Mouse (Mus musculus) urinary bladder, postnatal 36 days (tissue): ENCODE measurements around the gene Ndufb4.
"Not testable (repeated sequence)": the region's sequence is repeated elsewhere in the genome, so short reads cannot be mapped to it uniquely, and the experiment has no call there.

ENCODE experiments used
- DNase-seq, 2 experiments: peaks; one replicate each; pipeline ENCODE4 v3.0.0; 2022; ENCODE audit warnings: low spot score in 2 of 2, mixed read lengths in 1 of 2

Gene Ndufb4

DNA sequence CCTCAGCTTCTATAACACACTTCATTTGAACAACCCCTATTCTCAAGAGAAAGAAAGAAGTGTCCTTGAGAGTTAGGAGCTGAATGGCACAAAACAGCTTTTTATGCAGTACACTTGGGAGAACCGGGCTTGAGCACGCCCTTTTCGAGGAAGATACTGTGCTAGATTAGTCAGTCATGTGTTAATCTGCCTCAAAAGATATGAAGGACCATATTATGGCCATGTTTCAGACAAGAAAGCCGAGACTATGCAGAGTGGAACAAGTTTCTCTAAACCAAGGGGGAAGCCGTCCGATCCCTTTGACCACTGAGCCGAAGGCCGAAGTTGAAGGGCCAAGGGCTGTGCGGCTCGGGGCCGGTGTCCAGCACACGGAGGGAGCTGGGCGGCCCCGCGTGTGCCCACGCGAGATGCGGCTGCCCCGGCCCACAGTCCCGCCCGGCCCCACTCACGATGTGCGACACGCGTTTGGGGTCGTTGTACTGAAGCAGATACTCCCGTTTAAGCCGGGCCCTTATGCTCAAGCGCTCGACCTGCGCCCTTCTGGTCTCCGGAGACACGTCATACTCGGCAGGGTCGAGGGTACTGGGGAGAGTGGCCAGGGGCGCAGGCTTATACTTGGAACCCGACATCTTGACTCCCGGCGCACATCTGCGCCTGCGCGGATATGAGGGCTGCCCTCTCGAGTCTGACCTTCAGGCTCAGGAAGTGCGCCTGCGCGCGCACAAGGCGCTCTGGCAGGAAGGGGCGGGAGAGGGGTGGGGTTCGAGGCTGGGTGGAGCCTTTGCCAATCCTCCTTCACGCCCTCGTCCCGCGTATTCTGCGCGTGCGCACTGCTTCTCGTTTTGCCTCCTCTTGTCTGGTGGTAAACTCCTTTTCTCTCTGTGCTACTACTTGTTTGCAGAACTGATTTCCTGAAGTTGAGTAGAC, at the start of gene Ndufb4:
Gene Ndufb4, minus strand, starts transcription at position 723 of the 927 bp plus-strand sequence.
- peak; percentile 86 to 95 for DNase-seq

DNA sequence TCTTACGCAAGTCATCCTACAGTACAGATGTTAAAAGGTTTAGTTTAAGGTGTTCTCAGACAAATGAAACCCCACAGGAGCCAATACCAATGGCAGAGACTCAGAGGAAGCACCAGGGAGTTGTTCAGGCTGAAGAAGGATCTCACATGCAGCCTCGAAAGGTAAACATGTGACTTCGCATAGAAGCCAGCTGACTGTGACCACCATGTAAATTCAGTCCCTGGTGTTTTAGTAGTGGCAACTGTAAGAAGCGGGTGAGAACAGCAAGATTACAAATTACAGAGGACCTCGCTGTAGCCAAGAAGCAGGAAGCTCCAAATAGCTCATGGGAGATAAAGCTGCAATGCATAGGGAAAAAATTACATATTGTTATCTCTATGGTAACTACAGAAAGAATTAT, 49.6 kb upstream of the Ndufb4 start:
- no peak for DNase-seq

DNA sequence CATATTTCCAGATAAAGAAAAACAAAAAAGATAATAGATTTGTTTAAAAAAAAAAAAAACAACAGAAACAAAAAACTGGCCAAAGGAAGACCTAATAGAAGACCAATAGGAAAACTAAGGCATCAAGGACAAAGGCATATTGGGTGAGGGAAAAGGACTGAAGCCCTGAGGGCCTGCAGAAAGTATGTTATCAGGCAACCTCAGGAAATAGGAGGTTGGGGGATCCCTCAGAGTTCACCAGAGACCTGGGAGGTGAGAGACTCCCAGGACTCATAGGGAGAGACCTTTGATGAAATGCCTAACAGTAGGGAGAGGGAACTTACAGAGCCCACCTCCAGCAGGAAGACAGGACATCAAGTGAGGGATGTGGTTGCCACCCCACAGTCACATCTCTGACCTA, 45.8 kb upstream of the Ndufb4 start:
- DNase-seq: not testable (repeated sequence)

DNA sequence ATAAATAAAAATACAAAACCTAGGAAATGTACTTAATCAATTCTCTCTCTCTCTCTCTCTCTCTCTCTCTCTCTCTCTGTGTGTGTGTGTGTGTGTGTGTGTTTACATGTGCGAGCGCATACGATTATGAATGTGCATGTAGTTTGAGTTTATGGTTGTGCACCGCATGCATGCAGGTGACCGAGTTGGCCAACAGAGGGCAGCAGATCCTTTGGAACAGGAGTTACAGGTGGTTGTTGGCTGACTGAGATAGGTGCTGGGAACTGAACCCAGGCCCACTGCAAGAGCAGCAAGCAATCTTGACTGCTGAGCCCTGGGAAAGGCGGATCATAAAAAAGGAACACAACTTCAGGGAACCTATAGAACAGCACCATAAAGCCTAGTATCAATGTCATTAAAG, 44.5 kb upstream of the Ndufb4 start:
- no peak for DNase-seq

DNA sequence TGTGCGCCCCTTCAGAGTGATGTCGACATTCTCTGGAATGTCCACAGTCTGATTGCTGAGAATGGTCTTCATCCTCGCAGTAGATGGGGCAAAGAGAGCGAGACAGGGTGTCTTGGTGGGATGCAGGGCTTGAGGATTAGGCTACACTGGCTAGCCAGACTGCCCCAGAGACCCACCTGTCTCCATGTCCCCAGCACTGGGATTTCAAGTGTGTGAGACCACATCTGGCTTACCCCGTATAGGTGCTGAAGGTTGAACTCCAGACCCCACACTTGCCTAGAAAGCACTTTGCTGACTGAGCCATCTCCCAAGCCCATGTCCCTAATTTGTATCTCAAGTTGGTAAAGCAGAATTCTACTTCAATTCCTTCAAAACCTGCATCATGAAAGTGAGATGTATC, 43.0 kb upstream of the Ndufb4 start:
- no peak for DNase-seq

DNA sequence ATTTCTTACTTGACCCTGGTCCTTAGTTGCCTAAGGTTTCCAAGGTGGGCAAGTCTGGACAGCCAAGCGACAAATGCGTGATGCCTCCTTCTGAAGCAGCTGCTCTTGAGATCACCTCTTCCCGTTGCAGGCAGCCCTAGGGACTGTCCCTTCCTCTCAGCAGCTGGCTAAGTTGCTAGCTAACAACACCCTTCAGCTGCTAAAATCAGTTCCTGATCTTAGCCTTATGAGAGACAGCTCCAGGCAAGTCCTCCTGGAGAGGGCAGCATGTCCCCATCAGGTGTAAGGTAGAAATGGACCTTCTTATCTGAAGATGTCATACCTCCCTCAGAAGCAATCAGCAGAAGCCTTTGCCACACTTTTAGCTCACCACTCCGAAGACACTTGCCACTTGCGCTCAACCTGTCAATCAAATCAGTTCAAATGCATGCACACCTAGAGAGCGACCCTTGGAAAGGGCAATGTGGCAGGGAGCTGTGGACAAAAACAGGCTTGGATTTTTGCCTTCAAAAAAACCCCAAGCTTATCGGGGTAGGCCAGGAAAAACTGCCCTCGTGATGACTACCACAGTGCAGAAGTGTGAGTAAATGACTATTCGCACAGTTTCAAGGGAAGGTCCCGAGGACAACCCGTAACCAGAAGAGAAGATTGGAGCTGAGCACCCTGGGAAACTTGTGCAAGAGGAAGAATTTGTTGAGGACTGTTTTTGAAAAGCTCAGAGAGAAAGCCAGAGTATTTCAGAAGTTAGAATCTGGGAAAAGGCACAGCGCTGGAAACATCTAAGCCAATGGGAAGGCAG, 36.9 kb upstream of the Ndufb4 start:
- peak in 1 of 2 experiments; percentile 21 for DNase-seq

DNA sequence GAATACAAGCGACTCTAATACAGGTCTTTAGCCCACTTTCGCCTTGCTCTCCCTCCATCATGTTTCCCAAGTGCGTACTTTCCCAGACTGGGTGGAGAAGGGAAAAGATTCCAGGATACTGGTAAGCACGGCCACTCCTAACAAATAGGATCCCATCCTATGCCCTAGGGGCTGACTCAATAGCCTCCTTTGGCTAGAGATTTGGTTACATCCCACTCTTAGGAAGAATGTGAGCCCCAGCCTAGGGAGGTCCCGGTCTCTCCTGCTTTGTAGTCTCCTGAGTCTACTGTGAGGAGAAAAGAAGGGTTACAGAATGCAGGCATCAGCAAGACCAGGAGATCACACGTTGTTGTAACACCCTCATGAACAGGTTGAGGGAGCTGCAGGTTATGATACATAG, 36.2 kb upstream of the Ndufb4 start:
- DNase-seq: peak in 1 of 2 experiments; percentile 8

DNA sequence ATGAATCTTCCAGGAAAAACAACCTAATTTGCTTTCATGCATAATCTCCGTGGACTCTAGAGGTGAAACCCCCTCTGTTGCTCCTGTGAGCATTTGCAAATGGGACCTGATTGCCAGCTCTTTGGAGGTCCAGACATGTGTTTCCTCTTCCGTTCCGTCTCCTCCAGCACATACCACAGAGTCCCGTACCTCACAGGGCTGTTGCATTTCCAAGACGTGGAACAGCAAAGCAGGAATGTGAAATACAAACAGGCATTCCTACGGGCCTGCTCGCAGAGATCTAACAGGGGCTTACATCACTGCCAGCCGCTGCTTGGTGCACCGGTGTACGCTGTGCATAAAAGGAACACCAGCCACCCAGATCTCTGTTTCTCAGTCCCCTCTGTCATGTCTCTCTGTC, 35.7 kb upstream of the Ndufb4 start:
- no peak for DNase-seq

DNA sequence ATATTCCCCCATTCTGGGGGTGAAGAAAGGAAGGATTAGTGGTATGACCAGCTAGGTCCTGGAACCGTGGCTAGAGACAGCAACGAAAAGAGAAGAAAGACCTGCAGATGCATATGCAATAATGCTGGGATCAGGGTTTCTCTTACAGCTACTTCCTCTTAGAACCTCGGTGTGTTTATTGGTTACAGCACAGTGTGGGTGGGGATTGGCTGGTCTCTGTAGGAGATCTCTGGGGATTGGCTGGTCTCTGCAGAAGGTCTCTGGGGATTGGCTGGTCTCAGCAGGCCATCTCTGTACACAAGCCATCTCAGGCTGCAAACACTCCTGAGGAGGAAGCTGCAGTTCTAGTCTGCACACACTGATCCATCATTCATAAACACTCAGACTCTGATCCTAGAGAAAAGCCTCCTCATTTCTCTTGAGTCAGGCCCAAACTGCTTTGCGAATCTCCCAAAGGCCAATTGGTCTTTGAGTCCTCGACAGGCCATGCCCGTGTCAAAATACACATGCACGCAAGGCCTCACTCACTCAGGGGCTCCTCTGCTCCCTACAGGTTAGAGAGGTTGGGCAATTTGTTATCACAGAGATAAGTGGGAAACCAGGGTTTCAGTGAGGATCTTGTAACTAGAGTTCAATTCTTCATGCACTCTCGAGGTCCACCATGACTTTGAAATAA, 35.1 kb upstream of the Ndufb4 start:
- DNase-seq: no peak

DNA sequence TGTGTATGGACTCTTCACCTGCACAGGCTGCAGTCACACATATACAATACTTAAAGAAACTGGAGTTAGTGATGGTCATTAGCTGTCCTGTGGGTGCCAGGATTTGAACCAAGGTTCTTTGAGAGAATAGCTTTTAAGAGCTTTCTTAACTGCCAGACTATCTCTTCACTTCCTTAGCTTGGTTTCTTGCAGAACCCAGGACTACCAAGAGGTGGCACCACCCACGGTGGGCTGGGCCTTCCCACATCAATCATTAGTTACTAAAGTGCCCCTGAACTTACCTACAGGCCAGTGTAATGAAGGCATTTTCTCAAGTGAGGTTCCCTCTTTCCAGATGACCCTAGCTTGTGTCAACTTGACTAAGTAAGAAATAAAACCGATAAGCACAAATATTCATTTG, 33.9 kb upstream of the Ndufb4 start:
- no peak for DNase-seq

DNA sequence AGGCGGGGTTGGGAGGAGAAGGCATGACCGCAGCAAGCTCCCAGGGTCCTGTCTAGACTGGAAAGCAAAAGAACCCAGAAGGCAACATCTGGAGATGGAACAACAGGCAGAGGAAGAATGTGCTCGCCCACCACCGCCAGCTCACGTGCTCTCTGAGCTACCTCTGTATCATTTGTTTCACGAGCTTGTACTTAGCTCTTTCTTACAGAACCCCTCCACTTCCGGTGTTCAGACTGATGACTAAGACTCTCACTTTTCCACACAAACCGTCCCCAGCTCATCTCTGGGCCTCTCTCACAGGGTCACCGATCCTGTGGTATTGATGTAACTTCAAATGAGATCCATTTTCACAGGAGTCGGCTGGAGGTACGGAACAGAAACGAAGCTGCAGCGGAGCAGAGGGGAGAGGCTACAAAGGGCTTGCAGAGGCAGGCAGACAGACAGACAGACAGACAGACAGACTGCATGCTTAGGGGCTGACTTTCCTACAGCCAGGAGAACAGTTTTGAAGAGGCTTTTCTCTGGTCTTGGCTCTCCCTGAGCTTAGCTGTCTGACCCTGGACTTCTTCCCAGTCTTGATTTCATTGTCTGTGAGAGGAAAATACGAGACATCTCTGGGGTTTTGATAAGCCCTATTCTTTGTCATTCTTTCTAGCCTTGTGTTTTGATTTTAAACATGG, 33.2 kb upstream of the Ndufb4 start:
- no peak for DNase-seq

DNA sequence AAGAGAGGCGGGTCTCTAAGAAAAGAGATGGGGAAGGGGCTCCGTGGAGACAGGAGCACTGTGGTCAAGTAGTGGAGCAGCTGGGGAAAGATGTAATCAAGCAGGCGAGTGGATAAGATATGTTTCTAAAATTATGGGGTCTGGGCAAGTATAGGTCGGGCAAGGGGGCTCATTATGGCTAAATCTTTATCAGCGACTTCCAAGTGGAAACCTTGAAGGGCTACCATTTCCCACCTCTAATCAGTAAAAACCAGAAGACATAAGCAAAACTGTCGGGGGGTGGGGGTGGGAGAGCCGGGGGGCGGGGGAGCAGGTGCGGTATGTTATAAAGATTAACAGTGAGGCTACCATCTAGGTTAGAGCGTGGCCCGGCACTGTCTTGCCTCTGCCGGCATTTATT, 32.6 kb upstream of the Ndufb4 start:
- no peak for DNase-seq

DNA sequence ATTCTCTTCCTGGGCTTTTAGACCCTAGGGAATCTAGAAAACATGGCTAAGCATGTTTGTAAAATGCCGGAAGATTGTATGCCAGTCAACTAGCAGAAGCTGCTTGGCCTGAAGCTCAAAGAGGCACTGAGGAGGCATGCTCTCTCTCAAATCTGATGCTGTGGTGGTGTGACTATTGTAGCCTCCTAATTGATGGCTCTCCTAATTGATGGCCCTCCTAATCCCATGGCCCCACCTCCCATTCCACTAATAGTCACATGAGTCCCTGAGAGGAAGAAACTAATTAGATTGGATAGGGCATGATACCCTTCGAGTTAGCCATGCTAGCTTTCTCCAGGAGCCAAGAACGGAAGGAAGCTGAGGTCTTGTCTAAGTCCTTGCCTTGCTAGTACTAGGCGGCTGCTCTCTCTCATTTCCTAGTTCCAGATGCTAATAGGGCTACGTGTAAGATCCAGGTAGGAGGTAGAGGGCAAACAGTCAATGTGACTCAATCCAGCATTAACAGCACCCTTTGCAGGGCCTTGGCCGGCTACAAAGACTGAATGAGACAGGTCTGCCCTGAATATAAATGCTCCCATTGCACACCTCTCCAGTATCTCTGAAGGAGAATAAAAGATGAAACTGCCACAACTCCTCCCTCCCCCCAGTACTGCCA, 31.8 kb upstream of the Ndufb4 start:
- no peak for DNase-seq

DNA sequence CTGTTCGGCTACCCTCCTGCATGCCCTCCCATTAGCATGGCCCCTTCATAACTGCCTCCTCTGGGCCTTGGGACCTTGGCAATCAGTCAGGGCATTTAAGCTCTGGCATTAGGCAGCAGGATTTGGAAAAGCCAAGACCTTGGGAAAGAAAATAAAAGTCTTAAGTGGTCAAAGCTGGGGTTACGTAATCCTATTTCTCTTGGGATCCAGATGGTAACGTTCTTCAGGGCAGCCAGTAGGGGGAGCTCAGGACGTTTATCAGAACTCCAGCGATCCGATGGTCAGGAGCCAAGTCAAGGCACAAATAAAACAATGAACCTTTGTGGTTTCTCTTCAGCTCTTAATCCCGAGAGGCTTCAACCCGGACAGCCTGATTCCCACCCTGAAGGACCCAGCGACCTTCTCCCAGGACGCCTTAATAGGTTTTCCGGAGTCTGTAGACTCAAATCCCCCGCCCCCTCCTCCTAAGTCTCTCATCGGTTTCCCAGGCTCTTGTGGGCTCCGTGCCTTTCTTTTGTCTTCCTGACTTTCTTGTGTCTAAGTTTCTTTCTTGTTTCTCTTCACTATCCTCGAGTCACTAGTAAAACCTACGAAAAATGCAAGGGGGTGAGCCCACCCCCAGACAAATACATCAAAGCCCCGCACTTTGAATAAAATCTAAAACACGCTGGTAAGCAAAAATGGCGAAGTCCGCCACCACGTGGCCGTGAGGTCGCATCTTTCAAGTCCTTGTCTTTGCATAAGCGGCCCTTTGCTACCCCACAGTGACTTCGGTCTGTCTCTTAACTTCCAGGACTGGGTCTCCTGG, 30.6 kb upstream of the Ndufb4 start:
- DNase-seq: peak; percentile 67 to 80

DNA sequence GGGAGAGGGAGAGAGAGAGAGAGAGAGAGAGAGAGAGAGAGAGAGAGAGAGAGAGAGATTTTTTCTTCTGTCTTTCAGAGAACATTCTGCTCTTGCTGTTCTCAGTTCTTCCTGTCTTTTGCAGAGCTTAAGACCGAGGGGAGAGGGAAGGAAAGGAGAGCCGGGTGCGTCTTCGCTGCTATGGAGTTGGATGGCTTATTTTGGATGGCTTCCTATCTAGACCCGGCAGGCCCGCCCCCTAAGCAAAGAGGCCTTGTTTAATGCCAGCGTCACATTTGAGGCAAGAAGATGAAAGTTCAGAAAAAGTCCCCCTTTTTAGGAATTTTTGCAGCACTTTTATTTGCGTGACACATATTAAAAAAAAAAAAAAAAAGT, 30.0 kb upstream of the Ndufb4 start:
- peak in 1 of 2 experiments; percentile 26 for DNase-seq

DNA sequence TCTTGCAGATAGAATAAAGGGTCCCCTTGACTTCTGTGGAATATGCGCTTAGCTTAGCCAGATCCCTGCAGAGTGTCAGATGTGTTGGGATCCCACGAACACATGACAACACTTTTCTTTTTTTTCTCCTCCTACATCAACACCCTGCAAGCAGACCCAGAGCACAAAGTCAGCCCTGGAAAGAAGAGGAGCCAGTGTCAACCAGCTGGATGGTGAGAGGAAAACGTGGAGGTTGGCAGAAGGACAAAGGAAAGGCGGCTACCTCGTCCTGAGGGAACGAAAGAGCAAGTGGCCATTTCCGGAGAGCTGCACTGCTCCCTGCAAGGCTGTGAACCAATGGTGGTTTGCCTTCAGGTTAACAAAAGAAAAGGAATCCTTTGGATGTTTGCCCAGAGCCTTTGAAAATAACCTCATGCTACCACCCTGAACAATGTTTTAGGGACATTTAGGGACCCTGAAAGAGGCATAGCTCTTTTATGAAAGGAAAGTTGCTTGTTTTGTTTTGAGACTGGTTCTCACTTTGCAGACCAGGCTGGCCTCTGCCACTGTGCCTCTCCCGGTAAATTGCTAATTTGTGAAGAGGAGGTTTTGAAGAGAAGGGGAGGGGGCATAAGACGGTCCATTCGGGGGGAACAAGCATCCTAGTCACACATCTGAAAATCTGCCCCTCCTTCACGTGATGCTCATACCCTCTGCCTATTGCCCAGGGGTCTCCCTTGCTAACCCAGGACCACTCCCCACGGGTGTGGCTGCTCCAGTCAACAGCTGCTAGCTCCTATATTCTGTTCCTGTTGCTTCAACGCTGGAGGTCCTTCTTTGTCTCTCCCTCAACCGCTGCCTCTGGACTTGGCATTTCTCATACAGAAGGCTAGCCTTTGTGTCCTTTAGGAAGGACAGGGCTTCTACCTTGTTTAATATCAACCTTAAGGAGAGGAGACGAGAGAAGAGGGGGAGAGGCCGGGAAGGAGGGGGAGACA, 29.2 kb upstream of the Ndufb4 start:
- DNase-seq: no peak

DNA sequence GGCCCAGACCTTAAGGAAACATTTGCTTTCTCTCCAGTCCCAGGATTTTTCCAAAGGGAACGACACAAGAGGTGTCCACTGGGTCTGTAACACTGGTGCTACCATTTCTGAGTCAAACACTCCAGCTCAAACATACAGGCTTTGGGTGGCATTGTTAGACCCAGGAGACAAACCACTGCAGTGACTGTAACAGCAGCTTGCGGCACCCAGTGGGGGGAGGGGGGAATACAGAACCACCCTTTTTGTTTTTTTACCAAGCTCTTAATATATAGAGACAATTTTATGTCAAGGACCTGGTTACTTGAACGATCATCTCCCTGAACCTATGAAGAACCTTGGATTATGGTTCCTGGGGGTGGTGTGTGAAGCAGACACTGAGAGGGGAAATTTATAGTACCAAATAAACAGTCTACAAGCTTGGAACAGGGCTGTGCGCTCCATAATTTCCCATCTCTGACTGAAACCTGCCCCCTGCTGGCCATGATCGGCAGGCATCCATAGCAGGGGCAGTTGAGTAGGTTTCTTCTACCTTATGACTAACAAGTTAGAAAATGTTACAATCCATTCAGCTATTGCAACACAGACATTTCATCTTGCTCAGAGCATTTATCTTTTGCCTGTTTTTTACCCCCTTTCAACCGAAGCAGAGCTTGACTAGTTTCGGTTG, 28.2 kb upstream of the Ndufb4 start:
- peak; percentile 74 to 84 for DNase-seq

DNA sequence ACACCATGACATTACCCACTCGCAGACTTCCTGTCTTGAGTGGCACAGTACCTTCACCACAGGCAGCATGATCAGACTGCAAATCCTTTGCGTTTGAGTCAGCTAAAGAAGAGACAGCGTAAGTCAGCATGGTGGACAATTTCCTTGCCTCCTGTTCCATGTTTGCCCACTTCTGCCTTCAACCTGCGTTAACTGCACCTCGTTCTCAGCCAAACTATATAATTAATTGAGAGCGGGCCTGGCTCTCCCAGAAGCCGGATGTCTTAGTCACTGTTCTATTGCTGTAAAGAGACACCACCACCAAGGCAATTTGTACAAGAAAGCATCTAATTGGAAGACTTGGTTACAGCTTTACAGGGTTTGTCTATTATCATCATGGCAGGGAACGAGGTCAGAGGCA, 26.6 kb upstream of the Ndufb4 start:
- DNase-seq: no peak

DNA sequence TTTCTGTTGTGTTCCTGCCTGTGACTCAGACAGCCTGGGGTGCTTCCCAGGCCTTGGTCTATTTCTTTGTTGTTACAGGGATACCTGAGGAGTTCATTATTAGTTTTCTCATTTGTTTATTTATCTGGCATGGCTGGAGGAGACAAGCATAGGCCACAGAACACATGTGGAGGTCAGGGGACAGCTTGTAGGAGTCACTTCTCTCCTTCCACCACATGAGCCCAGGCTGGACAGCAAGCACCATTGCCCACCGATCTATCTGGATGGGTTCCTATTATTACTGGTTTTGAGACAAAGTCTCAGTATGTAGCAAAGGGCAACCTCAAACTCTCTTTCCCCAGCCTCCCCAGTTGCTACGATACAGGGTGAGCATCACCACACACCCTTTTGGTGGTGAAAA, 26.0 kb upstream of the Ndufb4 start:
- DNase-seq: no peak
